Mouse (Mus musculus) MEL (cell line): Measurements from ENCODE around the gene Fam131b. TPM values are rescaled to one million over a fixed set of nuclear protein-coding genes. Genes with fewer than 3 reads are reported as not detected.
A peak's percentile ranks its signal among the peaks of the same experiment; 100 is the strongest.

Experiments
- DNase-seq: peaks from one replicate; pipeline ENCODE4 v3.0.0; 2011; ENCODE audit warnings: low read depth, low spot score
- H3K27ac ChIP-seq: 2 replicates; pipeline ENCODE4 v1.5.1; 2012; ENCODE audit warnings: low read depth, mild to moderate bottlenecking, control low read depth, low read length, moderate library complexity; ENCODE audit not compliant: control insufficient read depth
- H3K27me3 ChIP-seq, 2 experiments: fragments of 150-350 bp in 1 of 2; sonication (generic) in 1 of 2; 2 replicates each; pipeline ENCODE4 v1.6.1; 2012; ENCODE audit warnings: low read length in 2 of 2, mild to moderate bottlenecking in 2 of 2, improper control_type of control experiment in 1 of 2, moderate library complexity in 1 of 2; ENCODE audit not compliant: insufficient read depth in 2 of 2, control insufficient read depth in 1 of 2
- H3K36me3 ChIP-seq, 2 experiments: 2 replicates each; pipeline ENCODE4 v1.6.1; 2012 to 2014; ENCODE audit warnings: low read length in 2 of 2, improper control_type of control experiment in 1 of 2, inconsistent platforms in 1 of 2, mild to moderate bottlenecking in 1 of 2; ENCODE audit not compliant: insufficient read depth in 2 of 2, control insufficient read depth in 1 of 2
- H3K4me1 ChIP-seq, 2 experiments: fragments of 150-350 bp in 1 of 2; sonication (generic) in 1 of 2; 2 replicates each; pipeline ENCODE4 v1.6.1; 2012; ENCODE audit warnings: low read length in 2 of 2, improper control_type of control experiment in 1 of 2, mild to moderate bottlenecking in 1 of 2; ENCODE audit not compliant: insufficient read depth in 2 of 2, control insufficient read depth in 1 of 2
- H3K4me3 ChIP-seq, 2 experiments: fragments of 150-350 bp in 1 of 2; sonication (generic) in 1 of 2; 2 replicates each; pipeline ENCODE4 v1.5.1; 2012; ENCODE audit warnings: low read depth in 2 of 2, low read length in 2 of 2, mild to moderate bottlenecking in 2 of 2, moderate library complexity in 2 of 2, control low read depth in 1 of 2, improper control_type of control experiment in 1 of 2; ENCODE audit not compliant: control insufficient read depth in 1 of 2, insufficient read depth in 1 of 2
- H3K79me2 ChIP-seq: 2 replicates; pipeline ENCODE4 v1.6.1; 2012; ENCODE audit warnings: mild to moderate bottlenecking, low read length, moderate library complexity; ENCODE audit not compliant: control insufficient read depth, poor library complexity, insufficient read depth
- H3K9ac ChIP-seq: 2 replicates; pipeline ENCODE4 v1.6.1; 2012; ENCODE audit warnings: low read depth, mild to moderate bottlenecking, control low read depth, low read length, moderate library complexity; ENCODE audit not compliant: control insufficient read depth, poor library complexity, severe bottlenecking
- H3K9me3 ChIP-seq: fragments of 150-350 bp; sonication (generic); replicated peaks from 2 replicates; pipeline ENCODE4 v1.6.1; 2012; ENCODE audit warnings: mild to moderate bottlenecking, low read length, improper control_type of control experiment, moderate library complexity; ENCODE audit not compliant: insufficient read depth
- CHD2 ChIP-seq: IDR thresholded peaks from 2 replicates; pipeline ENCODE4 v1.6.1; 2011; ENCODE audit warnings: low read length, improper control_type of control experiment
- CTCF ChIP-seq, 3 experiments: IDR thresholded peaks in 2 of 3; conservative IDR thresholded peaks in 1 of 3; 2 replicates each; pipeline ENCODE4 v1.5.1; 2011 to 2012; ENCODE audit warnings: low read length in 3 of 3, low read depth in 2 of 3, mild to moderate bottlenecking in 2 of 3, improper control_type of control experiment in 1 of 3, inconsistent platforms in 1 of 3, mixed read lengths in 1 of 3, moderate library complexity in 1 of 3; ENCODE audit not compliant: control insufficient read depth in 1 of 3, insufficient read depth in 1 of 3, poor library complexity in 1 of 3, severe bottlenecking in 1 of 3
- EP300 ChIP-seq, 2 experiments: IDR thresholded peaks; 2 replicates each; pipeline ENCODE4 v1.6.1; 2011; ENCODE audit warnings: improper control_type of control experiment in 2 of 2, low read length in 2 of 2, low read depth in 1 of 2, mild to moderate bottlenecking in 1 of 2
- ETS1 ChIP-seq: IDR thresholded peaks from 2 replicates; pipeline ENCODE4 v1.6.1; 2012; ENCODE audit warnings: low read depth, mild to moderate bottlenecking, inconsistent platforms, low read length, improper control_type of control experiment, moderate library complexity
- GATA1 ChIP-seq: IDR thresholded peaks from 2 replicates; pipeline ENCODE4 v1.6.1; 2011; ENCODE audit warnings: low read depth, low read length, improper control_type of control experiment
- KAT2A ChIP-seq: conservative IDR thresholded peaks from 2 replicates; pipeline ENCODE4 v1.6.1; 2012; ENCODE audit warnings: low read depth, low read length, improper control_type of control experiment, inconsistent platforms
- MAX ChIP-seq: IDR thresholded peaks from 2 replicates; pipeline ENCODE4 v1.6.1; 2011; ENCODE audit warnings: low read length, improper control_type of control experiment
- MAZ ChIP-seq: IDR thresholded peaks from 2 replicates; pipeline ENCODE4 v1.6.1; 2012; ENCODE audit warnings: low read depth, mild to moderate bottlenecking, inconsistent platforms, low read length, improper control_type of control experiment
- MXI1 ChIP-seq: IDR thresholded peaks from 2 replicates; pipeline ENCODE4 v1.6.1; 2011; ENCODE audit warnings: mild to moderate bottlenecking, low read depth, low read length, improper control_type of control experiment
- MYB ChIP-seq: IDR thresholded peaks from 2 replicates; pipeline ENCODE4 v1.6.1; 2011; ENCODE audit warnings: mild to moderate bottlenecking, low read depth, low read length, improper control_type of control experiment
- MYC ChIP-seq: IDR thresholded peaks from 2 replicates; pipeline ENCODE4 v1.6.1; 2011; ENCODE audit warnings: low read depth, mild to moderate bottlenecking, low read length, improper control_type of control experiment, moderate library complexity
- POLR2A ChIP-seq, 2 experiments: IDR thresholded peaks; 2 replicates each; pipeline ENCODE4 v1.6.1; 2011 to 2012; ENCODE audit warnings: low read length in 2 of 2, mild to moderate bottlenecking in 2 of 2, control low read depth in 1 of 2, improper control_type of control experiment in 1 of 2, low read depth in 1 of 2, moderate library complexity in 1 of 2; ENCODE audit not compliant: control insufficient read depth in 1 of 2, insufficient read depth in 1 of 2, poor library complexity in 1 of 2
- RAD21 ChIP-seq: IDR thresholded peaks from 2 replicates; pipeline ENCODE4 v1.6.1; 2011; ENCODE audit warnings: mild to moderate bottlenecking, low read depth, low read length, improper control_type of control experiment
- RCOR1 ChIP-seq: IDR thresholded peaks from 2 replicates; pipeline ENCODE4 v1.6.1; 2012; ENCODE audit warnings: low read depth, mild to moderate bottlenecking, inconsistent platforms, low read length, improper control_type of control experiment
- SIN3A ChIP-seq: IDR thresholded peaks from 2 replicates; pipeline ENCODE4 v1.6.1; 2012; ENCODE audit warnings: low read length, improper control_type of control experiment, inconsistent platforms
- TAL1 ChIP-seq: IDR thresholded peaks from 2 replicates; pipeline ENCODE4 v1.6.1; 2012; ENCODE audit warnings: mild to moderate bottlenecking, inconsistent platforms, low read length, moderate library complexity, mixed read lengths
- TBP ChIP-seq: IDR thresholded peaks from 2 replicates; pipeline ENCODE4 v1.8.0; 2011; ENCODE audit warnings: low read depth, low read length, improper control_type of control experiment
- TCF12 ChIP-seq: IDR thresholded peaks from 2 replicates; pipeline ENCODE4 v1.6.1; 2014; ENCODE audit warnings: low read depth, mild to moderate bottlenecking, inconsistent platforms, low read length, improper control_type of control experiment, moderate library complexity
- UBTF ChIP-seq: IDR thresholded peaks from 2 replicates; pipeline ENCODE4 v1.6.1; 2012; ENCODE audit warnings: low read depth, mild to moderate bottlenecking, inconsistent platforms, low read length, improper control_type of control experiment, moderate library complexity, borderline replicate concordance; ENCODE audit not compliant: insufficient read depth
- ZMIZ1 ChIP-seq: IDR thresholded peaks from 2 replicates; pipeline ENCODE4 v1.6.1; 2012; ENCODE audit warnings: low read depth, mild to moderate bottlenecking, inconsistent platforms, low read length, improper control_type of control experiment, moderate library complexity
- ZNF384 ChIP-seq: IDR thresholded peaks from 2 replicates; pipeline ENCODE4 v1.6.1; 2012; ENCODE audit warnings: low read depth, mild to moderate bottlenecking, inconsistent platforms, low read length, improper control_type of control experiment
- polyA plus RNA-seq, 2 experiments: library from polyadenylated mRNA; stranded (reverse) in 1 of 2; unstranded in 1 of 2; fragments of >175 nt in 1 of 2; fragments of >200 nt in 1 of 2; gene quantifications; 2 replicates each; pipeline versions ENCODE4 v1.2.1 to v1.2.4; 2012; ENCODE audit warnings: low replicate concordance in 2 of 2, low read depth in 1 of 2; ENCODE audit not compliant: insufficient read length in 2 of 2, insufficient read depth in 1 of 2, missing spikeins in 1 of 2
- total RNA-seq: library from RNA; depleted of rRNA; stranded (reverse); fragments of 300-350 nt; gene quantifications from 2 replicates; pipeline ENCODE4 v1.2.3, GENCODE M21; 2012

The Fam131b gene
- total and polyA plus RNA-seq, 3 experiments = 0.06 TPM; not detected in 2

- peaks cover 3% of the 10 kb centered on the region for H3K79me2 ChIP-seq
- H3K27me3 ChIP-seq = no peaks in the 10 kb centered on the region
- H3K4me1 ChIP-seq = peaks cover 11 to 46% of the 10 kb centered on the region in 2 experiments
- no peaks in the 10 kb centered on the region for H3K9me3 ChIP-seq
- H3K4me3 ChIP-seq = no peak overlapping the region
- H3K9ac ChIP-seq = no peak overlapping the region
- TF ChIP-seq RAD21 (no peak), ZMIZ1 (no peak), EP300 (IDR thresholded peaks at IDR 0.05; ENCODE audit: low read depth in 1 of 2, low read length in 2 of 2) (peak; percentile 45 to 48; a peak in 3 of 4 replicates), MAZ (no peak), GATA1 (peak; percentile 56), TCF12 (no peak; the same call in 1 of the 2 replicates), MAX (peak; percentile 39; the same call in 1 of the 2 replicates), KAT2A (no peak), UBTF (no peak), ZNF384 (no peak), MYB (no peak), SIN3A (0 out of 2 replicates have a peak, but pooled peaks have one; percentile 32), POLR2A (IDR thresholded peaks at IDR 0.05; ENCODE audit: control insufficient read depth in 1 of 2, insufficient read depth in 1 of 2, low read depth in 1 of 2, low read length in 2 of 2, poor library complexity in 1 of 2) (no peak), MYC (0 out of 2 replicates have a peak, but pooled peaks have one; percentile 31)
- TF ChIP-seq, all 39 proteins: peak for 5
- DNase-seq = peak; percentile 79
- Histone ChIP-seq H3K36me3 (peaks cover 0 to 30% of the 10 kb centered on the region in 2 experiments; a peak in 2 of 4 replicates), H3K27ac (peak overlapping the region; percentile 80)
Observed at GRCm38 (mm10) chr6:42354076-42355019, 29.9 kb upstream of the Fam131b start.

GRCm38 (mm10) chr6:42353180-42353579 is 28.7 kb upstream of the Fam131b start:
- H3K27me3 ChIP-seq = no peaks in the 10 kb centered on the region
- peak overlapping the region; percentile 10; the same call in 1 of the 2 replicates for H3K9ac ChIP-seq
- H3K36me3 ChIP-seq = peaks cover 0 to 30% of the 10 kb centered on the region in 2 experiments; a peak in 2 of 4 replicates
- H3K27ac ChIP-seq = peak overlapping the region; percentile 80
- no peaks in the 10 kb centered on the region for H3K9me3 ChIP-seq
- peaks cover 3% of the 10 kb centered on the region for H3K79me2 ChIP-seq
- peak; percentile 92 for DNase-seq
- TF ChIP-seq EP300 (IDR thresholded peaks at IDR 0.05; ENCODE audit: low read depth in 1 of 2, low read length in 2 of 2) (peak; percentile 75 to 86), CTCF (IDR thresholded peaks at IDR 0.05 in 2 of 3, conservative IDR thresholded peaks at IDR 0.05 in 1 of 3; ENCODE audit: control insufficient read depth in 1 of 3, insufficient read depth in 1 of 3, low read depth in 2 of 3, low read length in 3 of 3, poor library complexity in 1 of 3, severe bottlenecking in 1 of 3) (no peak), MAZ (no peak), TCF12 (peak; percentile 35; the same call in 1 of the 2 replicates), TBP (0 out of 2 replicates have a peak, but pooled peaks have one; percentile 12), SIN3A (peak; percentile 75), UBTF (no peak), RCOR1 (peak; percentile 75; the same call in 1 of the 2 replicates), ZNF384 (no peak), CHD2 (no peak), POLR2A (IDR thresholded peaks at IDR 0.05; ENCODE audit: control insufficient read depth in 1 of 2, insufficient read depth in 1 of 2, low read depth in 1 of 2, low read length in 2 of 2, poor library complexity in 1 of 2) (no peak), GATA1 (peak; percentile 93), MYC (0 out of 2 replicates have a peak, but pooled peaks have one; percentile 59), TAL1 (peak; percentile 82), ETS1 (peak; percentile 87), MXI1 (peak; percentile 37; the same call in 1 of the 2 replicates)
- peaks cover 11 to 48% of the 10 kb centered on the region in 2 experiments for H3K4me1 ChIP-seq
- peak overlapping the region in 1 of 2 experiments; percentile 3; a peak in 1 of 4 replicates for H3K4me3 ChIP-seq
